Mouse (Mus musculus): ENCODE results near the gene Rxfp3. TPM values are rescaled to one million over a fixed set of nuclear protein-coding genes. Genes with fewer than 3 reads are reported as not detected.
A peak's percentile ranks its signal among the peaks of the same experiment; 100 is the strongest.

The Rxfp3 gene
- not detected in 2 replicates for total RNA-seq (2017)

GRCm38 (mm10) chr15:11037711-11038110 is at the start of gene Rxfp3:
Gene Rxfp3, minus strand, starts transcription at chr15:11037991.
- ATAC-seq (replicated peaks in 1 of 2; ENCODE audit: insufficient read depth in 1 of 2, low FRiP score in 2 of 2, low TSS enrichment in 1 of 2, low read depth in 1 of 2, poor library complexity in 2 of 2, severe bottlenecking in 2 of 2), result no peak

- ATAC-seq (replicated peaks in 1 of 2; ENCODE audit: insufficient read depth in 1 of 2, low FRiP score in 2 of 2, low TSS enrichment in 1 of 2, low read depth in 1 of 2, poor library complexity in 2 of 2, severe bottlenecking in 2 of 2), result no peak
These were observed 47.2 kb upstream of the Rxfp3 start for GRCm38 (mm10) chr15:11084993-11085365.

GRCm38 (mm10) chr15:11084241-11084992 is 46.6 kb upstream of the Rxfp3 start:
- ATAC-seq (replicated peaks in 1 of 2; ENCODE audit: insufficient read depth in 1 of 2, low FRiP score in 2 of 2, low TSS enrichment in 1 of 2, low read depth in 1 of 2, poor library complexity in 2 of 2, severe bottlenecking in 2 of 2), result no peak

GRCm38 (mm10) chr15:11083678-11084077 is 45.9 kb upstream of the Rxfp3 start:
- no peak for ATAC-seq (replicated peaks in 1 of 2; ENCODE audit: insufficient read depth in 1 of 2, low FRiP score in 2 of 2, low TSS enrichment in 1 of 2, low read depth in 1 of 2, poor library complexity in 2 of 2, severe bottlenecking in 2 of 2)

- ATAC-seq (replicated peaks in 1 of 2; ENCODE audit: insufficient read depth in 1 of 2, low FRiP score in 2 of 2, low TSS enrichment in 1 of 2, low read depth in 1 of 2, poor library complexity in 2 of 2, severe bottlenecking in 2 of 2), result no peak
These were observed 45.3 kb upstream of the Rxfp3 start for GRCm38 (mm10) chr15:11082961-11083569.

- ATAC-seq (replicated peaks in 1 of 2; ENCODE audit: insufficient read depth in 1 of 2, low FRiP score in 2 of 2, low TSS enrichment in 1 of 2, low read depth in 1 of 2, poor library complexity in 2 of 2, severe bottlenecking in 2 of 2), result no peak
These were observed 38.1 kb upstream of the Rxfp3 start for GRCm38 (mm10) chr15:11075726-11076361.

GRCm38 (mm10) chr15:11067891-11068290 is 30.1 kb upstream of the Rxfp3 start:
- ATAC-seq (replicated peaks in 1 of 2; ENCODE audit: insufficient read depth in 1 of 2, low FRiP score in 2 of 2, low TSS enrichment in 1 of 2, low read depth in 1 of 2, poor library complexity in 2 of 2, severe bottlenecking in 2 of 2), result no peak

GRCm38 (mm10) chr15:11066299-11066698 is 28.5 kb upstream of the Rxfp3 start:
- no peak for ATAC-seq (replicated peaks in 1 of 2; ENCODE audit: insufficient read depth in 1 of 2, low FRiP score in 2 of 2, low TSS enrichment in 1 of 2, low read depth in 1 of 2, poor library complexity in 2 of 2, severe bottlenecking in 2 of 2)

GRCm38 (mm10) chr15:11065528-11066171 is 27.9 kb upstream of the Rxfp3 start:
- no peak for ATAC-seq (replicated peaks in 1 of 2; ENCODE audit: insufficient read depth in 1 of 2, low FRiP score in 2 of 2, low TSS enrichment in 1 of 2, low read depth in 1 of 2, poor library complexity in 2 of 2, severe bottlenecking in 2 of 2)

GRCm38 (mm10) chr15:11064558-11065411 is 27.0 kb upstream of the Rxfp3 start, which contains the start of gene Adamts12:
Gene Adamts12, plus strand, starts transcription at chr15:11064790.
- peak; percentile 61 to 67 for ATAC-seq (replicated peaks in 1 of 2; ENCODE audit: insufficient read depth in 1 of 2, low FRiP score in 2 of 2, low TSS enrichment in 1 of 2, low read depth in 1 of 2, poor library complexity in 2 of 2, severe bottlenecking in 2 of 2)

- ATAC-seq (replicated peaks in 1 of 2; ENCODE audit: insufficient read depth in 1 of 2, low FRiP score in 2 of 2, low TSS enrichment in 1 of 2, low read depth in 1 of 2, poor library complexity in 2 of 2, severe bottlenecking in 2 of 2), result peak; percentile 8 to 37; a peak in 2 of 4 replicates
These were observed 26.4 kb upstream of the Rxfp3 start for GRCm38 (mm10) chr15:11064160-11064557.

- no peak for ATAC-seq (replicated peaks in 1 of 2; ENCODE audit: insufficient read depth in 1 of 2, low FRiP score in 2 of 2, low TSS enrichment in 1 of 2, low read depth in 1 of 2, poor library complexity in 2 of 2, severe bottlenecking in 2 of 2)
These were observed 25.1 kb upstream of the Rxfp3 start for GRCm38 (mm10) chr15:11062903-11063302.

GRCm38 (mm10) chr15:11054440-11055080 is 16.8 kb upstream of the Rxfp3 start:
- ATAC-seq (replicated peaks in 1 of 2; ENCODE audit: insufficient read depth in 1 of 2, low FRiP score in 2 of 2, low TSS enrichment in 1 of 2, low read depth in 1 of 2, poor library complexity in 2 of 2, severe bottlenecking in 2 of 2), result no peak

GRCm38 (mm10) chr15:11053678-11054439 is 16.1 kb upstream of the Rxfp3 start:
- no peak for ATAC-seq (replicated peaks in 1 of 2; ENCODE audit: insufficient read depth in 1 of 2, low FRiP score in 2 of 2, low TSS enrichment in 1 of 2, low read depth in 1 of 2, poor library complexity in 2 of 2, severe bottlenecking in 2 of 2)

- no peak for ATAC-seq (replicated peaks in 1 of 2; ENCODE audit: insufficient read depth in 1 of 2, low FRiP score in 2 of 2, low TSS enrichment in 1 of 2, low read depth in 1 of 2, poor library complexity in 2 of 2, severe bottlenecking in 2 of 2)
These were observed 5.0 kb upstream of the Rxfp3 start for GRCm38 (mm10) chr15:11042828-11043227.

- ATAC-seq (replicated peaks in 1 of 2; ENCODE audit: insufficient read depth in 1 of 2, low FRiP score in 2 of 2, low TSS enrichment in 1 of 2, low read depth in 1 of 2, poor library complexity in 2 of 2, severe bottlenecking in 2 of 2), result no peak
These were observed 3.4 kb upstream of the Rxfp3 start for GRCm38 (mm10) chr15:11041229-11041628.

Data from hematopoietic stem cell, adult 5-6 weeks (primary cell).